Mouse (Mus musculus) G1E (cell line): Measurements from ENCODE around the gene 1700001O22Rik. TPM values are rescaled to one million over a fixed set of nuclear protein-coding genes. Genes with fewer than 3 reads are reported as not detected.

ENCODE experiments used
- ATAC-seq: 2 replicates; pipeline ENCODE4 v1.8.0; 2016; ENCODE audit warnings: mild to moderate bottlenecking; ENCODE audit not compliant: insufficient number of reproducible peaks, poor library complexity, low FRiP score, severe bottlenecking; ENCODE audit errors: extremely low read depth
- DNase-seq: peaks from one replicate; pipeline ENCODE4 v3.0.0; 2012; ENCODE audit warnings: low spot score
- H3K27me3 ChIP-seq: 2 replicates; pipeline ENCODE4 v1.6.1; 2012; ENCODE audit warnings: mild to moderate bottlenecking, low read length, inconsistent platforms; ENCODE audit not compliant: insufficient read depth
- H3K36me3 ChIP-seq: replicated peaks from 2 replicates; pipeline ENCODE3; 2012; ENCODE audit warnings: mild to moderate bottlenecking, inconsistent platforms
- H3K4me1 ChIP-seq: 2 replicates; pipeline ENCODE4 v1.6.1; 2012; ENCODE audit warnings: low read depth, low read length, inconsistent platforms, mixed read lengths; ENCODE audit not compliant: insufficient read depth
- H3K4me3 ChIP-seq: 2 replicates; pipeline ENCODE4 v1.5.1; 2012; ENCODE audit warnings: low read depth, mild to moderate bottlenecking, inconsistent platforms, low read length, moderate library complexity, mixed read lengths
- H3K9me3 ChIP-seq: replicated peaks from 2 replicates; pipeline ENCODE4 v1.6.1; 2012; ENCODE audit warnings: inconsistent platforms
- CTCF ChIP-seq: IDR thresholded peaks from 2 replicates; pipeline ENCODE4 v1.5.1; 2012; ENCODE audit warnings: low read depth, low read length, inconsistent platforms, mixed read lengths
- GATA1 ChIP-seq: IDR thresholded peaks from 2 replicates; pipeline ENCODE4 v1.6.1; 2012; ENCODE audit warnings: borderline replicate concordance, low read length, inconsistent platforms, mixed read lengths
- GATA2 ChIP-seq: IDR thresholded peaks from 2 replicates; pipeline ENCODE4 v1.6.1; 2012; ENCODE audit warnings: low read depth, low read length, inconsistent platforms, borderline replicate concordance
- POLR2AphosphoS5 ChIP-seq: IDR thresholded peaks from 2 replicates; pipeline ENCODE4 v1.6.1; 2012; ENCODE audit warnings: low read depth, low read length, inconsistent platforms; ENCODE audit not compliant: insufficient replicate concordance
- TAL1 ChIP-seq: conservative IDR thresholded peaks from 2 replicates; pipeline ENCODE4 v1.6.1; 2012; ENCODE audit warnings: low read depth, low read length, inconsistent platforms, mixed read lengths
- polyA plus RNA-seq: library from polyadenylated mRNA; stranded (reverse); fragments of >175 nt; gene quantifications from 2 replicates; pipeline ENCODE4 v1.2.3, GENCODE M21; 2012
- total RNA-seq, 2 experiments: library from RNA; stranded (forward) in 1 of 2; stranded (reverse) in 1 of 2; fragments of 200-1000 nt in 1 of 2; fragments of >200 nt in 1 of 2; fragmentation: Nextera tagmentation in 1 of 2; gene quantifications; 2 replicates each; pipeline ENCODE4 v1.2.3; 2014 to 2017

The 1700001O22Rik gene
- total and polyA plus RNA-seq, 3 experiments: 0.33 TPM; not detected in 2

GRCm38 (mm10) chr2:30767626-30768240 is 35.7 kb downstream of the 1700001O22Rik start:
- TF ChIP-seq CTCF (no peak), GATA1 (no peak), TAL1 (no peak), GATA2 (no peak), POLR2AphosphoS5 (no peak)
- Histone ChIP-seq H3K4me3 (no peak overlapping the region), H3K9me3 (peaks cover 5% of the 10 kb centered on the region), H3K36me3 (no peaks in the 10 kb centered on the region), H3K27me3 (peaks cover 25% of the 10 kb centered on the region), H3K4me1 (peaks cover 60% of the 10 kb centered on the region)
- no peak for ATAC-seq
- no peak for DNase-seq

- Histone ChIP-seq H3K36me3 (no peaks in the 10 kb centered on the region), H3K27me3 (peaks cover 26% of the 10 kb centered on the region), H3K4me1 (peaks cover 48% of the 10 kb centered on the region), H3K9me3 (peaks cover 5% of the 10 kb centered on the region), H3K4me3 (no peak overlapping the region)
- ATAC-seq (no peak), DNase-seq (no peak)
- TF ChIP-seq TAL1 (no peak), POLR2AphosphoS5 (no peak), GATA2 (no peak), CTCF (no peak), GATA1 (no peak)
Observed at GRCm38 (mm10) chr2:30766446-30766845, 37.0 kb downstream of the 1700001O22Rik start.

GRCm38 (mm10) chr2:30760706-30761105 is 42.8 kb downstream of the 1700001O22Rik start:
- H3K4me3 ChIP-seq: no peak overlapping the region
- DNase-seq (no peak), ATAC-seq (no peak)
- TF ChIP-seq POLR2AphosphoS5 (no peak), TAL1 (no peak), GATA2 (no peak), GATA1 (no peak)
- H3K27me3 ChIP-seq: peaks cover 47% of the 10 kb centered on the region
- no peaks in the 10 kb centered on the region for H3K36me3 ChIP-seq
- peaks cover 11% of the 10 kb centered on the region for H3K4me1 ChIP-seq
- peaks cover 11% of the 10 kb centered on the region for H3K9me3 ChIP-seq

GRCm38 (mm10) chr2:30759858-30760547 is 43.5 kb downstream of the 1700001O22Rik start:
- ATAC-seq: no peak
- Histone ChIP-seq H3K27me3 (peaks cover 51% of the 10 kb centered on the region), H3K9me3 (peaks cover 8% of the 10 kb centered on the region), H3K36me3 (no peaks in the 10 kb centered on the region), H3K4me1 (peaks cover 5% of the 10 kb centered on the region), H3K4me3 (no peak overlapping the region)
- TF ChIP-seq TAL1 (no peak), POLR2AphosphoS5 (no peak), GATA2 (no peak), GATA1 (no peak), CTCF (no peak)
- DNase-seq: no peak

GRCm38 (mm10) chr2:30759442-30759841 is 44.0 kb downstream of the 1700001O22Rik start:
- Histone ChIP-seq H3K4me1 (peaks cover 3% of the 10 kb centered on the region; the same call in 1 of the 2 replicates), H3K4me3 (no peak overlapping the region), H3K9me3 (peaks cover 6% of the 10 kb centered on the region), H3K27me3 (peaks cover 55% of the 10 kb centered on the region), H3K36me3 (no peaks in the 10 kb centered on the region)
- TF ChIP-seq CTCF: no peak
- TF ChIP-seq GATA1: no peak
- TF ChIP-seq POLR2AphosphoS5: no peak
- no peak for TF ChIP-seq GATA2
- no peak for TF ChIP-seq TAL1
- ATAC-seq: no peak
- DNase-seq: no peak

- DNase-seq: no peak
- Histone ChIP-seq H3K4me3 (no peak overlapping the region), H3K4me1 (peaks cover 3% of the 10 kb centered on the region; the same call in 1 of the 2 replicates), H3K9me3 (peaks cover 6% of the 10 kb centered on the region), H3K27me3 (peaks cover 58% of the 10 kb centered on the region), H3K36me3 (no peaks in the 10 kb centered on the region)
- TF ChIP-seq GATA1 (no peak), CTCF (no peak), TAL1 (no peak), POLR2AphosphoS5 (no peak), GATA2 (no peak)
- ATAC-seq: no peak
Observed at GRCm38 (mm10) chr2:30759088-30759374, 44.4 kb downstream of the 1700001O22Rik start.
